12 mouse cellular contexts compared by ENCODE assay signal in the genomic region with DNA sequence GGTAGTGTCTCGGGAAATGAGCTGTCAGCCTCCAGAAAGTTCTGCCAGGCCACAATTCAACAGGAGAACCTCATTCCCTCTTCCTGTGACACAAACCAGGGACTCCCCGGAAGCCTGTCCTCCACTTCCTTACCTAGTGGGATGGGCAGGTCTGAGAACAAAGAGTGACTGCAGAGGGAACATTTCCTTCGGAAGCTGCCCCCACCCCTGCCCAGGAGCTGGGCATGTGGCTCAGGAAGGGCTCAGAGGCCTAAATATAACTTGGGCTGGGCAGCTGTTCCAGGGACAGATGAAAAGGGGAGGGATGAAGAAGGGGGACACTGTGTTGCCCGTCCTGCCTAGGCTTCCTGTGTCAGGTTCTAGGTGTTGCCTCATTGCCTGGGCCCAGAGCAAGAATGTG. TPM values are rescaled to one million over a fixed set of nuclear protein-coding genes. Genes with fewer than 3 reads are reported as not detected.
DNase-seq lines count a peak whose midpoint lies in the region; ATAC-seq and TF ChIP-seq lines count a peak whose summit lies in the region.
"Had no signal": no experiment of that assay in that cellular context is flagged by ENCODE, and none has a peak within 500 bp of the region (broad histone marks: within the 10 kb centered on the region; RNA-seq: fewer than 3 reads in every experiment).

No protein-coding gene starts in this region.

- peaks cover 8% of the 10 kb centered on the region; the same call in 1 of the 2 replicates for H3K4me1 ChIP-seq in intestine, postnatal 0 days (replicated peaks; ENCODE audit: control insufficient read depth, insufficient read depth, low read length)
- H3K4me1 ChIP-seq in intestine, embryonic 15.5 days (replicated peaks), result peaks cover 4% of the 10 kb centered on the region
- H3K4me1 ChIP-seq in heart, embryonic 12.5 days (replicated peaks), result peaks cover 26% of the 10 kb centered on the region
- no peaks in the 10 kb centered on the region; the same call in 1 of the 2 replicates for H3K4me1 ChIP-seq in midbrain, postnatal 0 days (ENCODE audit: insufficient read depth, low read length)

- H3K9ac ChIP-seq in intestine, postnatal 0 days (ENCODE audit: low read depth, low read length), result no peak overlapping the region
- H3K9ac ChIP-seq in intestine, embryonic 15.5 days, result no peak overlapping the region
- 0 out of 2 replicates have a peak overlapping the region, but pooled peaks have one; percentile 6 for H3K9ac ChIP-seq in heart, embryonic 12.5 days
- no peak overlapping the region for H3K9ac ChIP-seq in midbrain, postnatal 0 days (replicated peaks; ENCODE audit: low read length, poor library complexity, severe bottlenecking)
- H3K9ac ChIP-seq: midbrain, embryonic 12.5 days had no signal

- H3K4me2 ChIP-seq in intestine, postnatal 0 days (replicated peaks; ENCODE audit: low read depth), result no peak overlapping the region
- no peak overlapping the region for H3K4me2 ChIP-seq in intestine, embryonic 15.5 days (replicated peaks)
- no peak overlapping the region for H3K4me2 ChIP-seq in heart, embryonic 12.5 days
- no peak overlapping the region for H3K4me2 ChIP-seq in midbrain, postnatal 0 days (ENCODE audit: low read depth, low read length, poor library complexity, severe bottlenecking)
- H3K4me2 ChIP-seq: midbrain, embryonic 12.5 days had no signal

- ATAC-seq in intestine, postnatal 0 days, result no peak
- ATAC-seq in intestine, embryonic 15.5 days, result no peak
- ATAC-seq in heart, embryonic 12.5 days (ENCODE audit: insufficient number of reproducible peaks, low FRiP score), result no peak
- ATAC-seq in midbrain, postnatal 0 days (ENCODE audit: low FRiP score), result no peak
- ATAC-seq: hindbrain, embryonic 16.5 days had no signal

- no peak for TF ChIP-seq CTCF in intestine, postnatal 0 days (IDR thresholded peaks at IDR 0.05; ENCODE audit: low read depth)
- TF ChIP-seq CTCF in midbrain, postnatal 0 days (IDR thresholded peaks at IDR 0.05), result no peak

- no peak overlapping the region for H3K4me3 ChIP-seq in intestine, postnatal 0 days (ENCODE audit: low read depth, low read length)
- H3K4me3 ChIP-seq in intestine, embryonic 15.5 days (replicated peaks), result no peak overlapping the region
- H3K4me3 ChIP-seq in heart, embryonic 12.5 days, result no peak overlapping the region
- H3K4me3 ChIP-seq in midbrain, postnatal 0 days (ENCODE audit: low read depth, low read length), result no peak overlapping the region
- H3K4me3 ChIP-seq: midbrain, embryonic 12.5 days had no signal

- DNase-seq in kidney, postnatal 10 days, result peak; percentile 52
- peak; percentile 82 for DNase-seq in skeletal muscle tissue, adult 2 months (ENCODE audit: low read depth, low spot score)
- no peak for DNase-seq in layer of hippocampus, postnatal 10 days (ENCODE audit: low spot score in 2 of 2)
- no peak for DNase-seq in midbrain, postnatal 0 days (ENCODE audit: low spot score)
- DNase-seq in urinary bladder, postnatal 14 days (ENCODE audit: low spot score), result no peak
- DNase-seq: cerebellum, adult 9-11 months; thymus, adult 18-20 months had no signal

- no peaks in the 10 kb centered on the region for H3K36me3 ChIP-seq in intestine, postnatal 0 days (ENCODE audit: control insufficient read depth, insufficient read depth)
- no peaks in the 10 kb centered on the region for H3K36me3 ChIP-seq in intestine, embryonic 15.5 days
- H3K36me3 ChIP-seq in heart, embryonic 12.5 days, result no peaks in the 10 kb centered on the region
- H3K36me3 ChIP-seq in midbrain, postnatal 0 days (ENCODE audit: insufficient read depth, low read length), result no peaks in the 10 kb centered on the region
- H3K36me3 ChIP-seq: midbrain, embryonic 12.5 days had no signal

- H3K27ac ChIP-seq in intestine, postnatal 0 days (ENCODE audit: low read depth, low read length), result 0 out of 2 replicates have a peak overlapping the region, but pooled peaks have one; percentile 2
- H3K27ac ChIP-seq in intestine, embryonic 15.5 days, result no peak overlapping the region; the same call in 1 of the 2 replicates
- peak overlapping the region; percentile 20 for H3K27ac ChIP-seq in heart, embryonic 12.5 days (ENCODE audit: poor library complexity, severe bottlenecking)
- H3K27ac ChIP-seq in midbrain, postnatal 0 days (ENCODE audit: low read depth, low read length), result no peak overlapping the region
- H3K27ac ChIP-seq: midbrain, embryonic 12.5 days had no signal

- H3K27me3 ChIP-seq in intestine, postnatal 0 days (replicated peaks; ENCODE audit: control insufficient read depth, insufficient read depth, low read length), result no peaks in the 10 kb centered on the region
- H3K27me3 ChIP-seq in intestine, embryonic 15.5 days (replicated peaks), result no peaks in the 10 kb centered on the region
- H3K27me3 ChIP-seq in heart, embryonic 12.5 days (replicated peaks), result no peaks in the 10 kb centered on the region
- H3K27me3 ChIP-seq in midbrain, postnatal 0 days (ENCODE audit: insufficient read depth, low read length), result no peaks in the 10 kb centered on the region
- H3K27me3 ChIP-seq: midbrain, embryonic 12.5 days had no signal

- WGBS in intestine, postnatal 0 days, result 43% methylated on average over 4 of the region's 4 CpGs
- WGBS in intestine, embryonic 15.5 days, result 49% methylated on average over 4 of the region's 4 CpGs
- 31% methylated on average over 4 of the region's 4 CpGs for WGBS in heart, embryonic 12.5 days
- 83% methylated on average over 4 of the region's 4 CpGs for WGBS in midbrain, postnatal 0 days

- H3K9me3 ChIP-seq in intestine, postnatal 0 days (ENCODE audit: control insufficient read depth), result no peaks in the 10 kb centered on the region
- no peaks in the 10 kb centered on the region for H3K9me3 ChIP-seq in intestine, embryonic 15.5 days
- H3K9me3 ChIP-seq in heart, embryonic 12.5 days (replicated peaks), result no peaks in the 10 kb centered on the region
- H3K9me3 ChIP-seq in midbrain, postnatal 0 days (ENCODE audit: low read length), result no peaks in the 10 kb centered on the region
- H3K9me3 ChIP-seq: midbrain, embryonic 12.5 days had no signal

RNA-seq across cellular contexts. Expression of a gene that starts 2.5 kb away (rescaled TPM):
- polyA plus RNA-seq in intestine, postnatal 0 days (2015; fragmentation: Nextera tagmentation; extraction: Ambion mirVana), result 1.3 and 1.4 TPM in 2 replicates
- polyA plus RNA-seq in intestine, embryonic 15.5 days (2015; fragmentation: Nextera tagmentation; extraction: Ambion mirVana), result 2.7 and 3.2 TPM in 2 replicates
- polyA plus RNA-seq in heart, embryonic 12.5 days (2016; fragmentation: Nextera tagmentation; extraction: Ambion mirVana), result 3.3 and 3.5 TPM in 2 replicates
- 1 to 10 TPM; 1.1 to 1.5 TPM for total RNA-seq in layer of hippocampus, postnatal 10 days (2021)
- 3.2 and 3.4 TPM in 2 replicates for total RNA-seq in midbrain, postnatal 0 days (2014; rRNA removed)
- 1.5 and 1.9 TPM in 2 replicates for polyA plus RNA-seq in midbrain, postnatal 0 days (2015; fragmentation: Nextera tagmentation; extraction: Ambion mirVana)

RNA-seq across cellular contexts. Expression of a gene that starts 14.9 kb away (rescaled TPM):
- 42.7 and 43.1 TPM in 2 replicates for polyA plus RNA-seq in intestine, postnatal 0 days (2015; fragmentation: Nextera tagmentation; extraction: Ambion mirVana)
- polyA plus RNA-seq in intestine, embryonic 15.5 days (2015; fragmentation: Nextera tagmentation; extraction: Ambion mirVana), result 36.0 and 39.0 TPM in 2 replicates
- polyA plus RNA-seq in heart, embryonic 12.5 days (2016; fragmentation: Nextera tagmentation; extraction: Ambion mirVana), result 35.3 and 35.9 TPM in 2 replicates
- total RNA-seq in layer of hippocampus, postnatal 10 days (2021), result 1 to 10 TPM; 4.5 TPM
- 9.3 and 10.5 TPM in 2 replicates for total RNA-seq in midbrain, postnatal 0 days (2014; rRNA removed)
- polyA plus RNA-seq in midbrain, postnatal 0 days (2015; fragmentation: Nextera tagmentation; extraction: Ambion mirVana), result 6.9 and 7.3 TPM in 2 replicates

RNA-seq across cellular contexts. Expression of a gene that starts 21.4 kb away (rescaled TPM):
- 0.10 and 0.24 TPM in 2 replicates for polyA plus RNA-seq in intestine, postnatal 0 days (2015; fragmentation: Nextera tagmentation; extraction: Ambion mirVana)
- 0.35 and 0.54 TPM in 2 replicates for polyA plus RNA-seq in intestine, embryonic 15.5 days (2015; fragmentation: Nextera tagmentation; extraction: Ambion mirVana)
- polyA plus RNA-seq in heart, embryonic 12.5 days (2016; fragmentation: Nextera tagmentation; extraction: Ambion mirVana), result 0.31 and 0.39 TPM in 2 replicates
- under 1 TPM; 0.11 to 0.23 TPM for total RNA-seq in layer of hippocampus, postnatal 10 days (2021)
- 0.66 and 1.8 TPM in 2 replicates for total RNA-seq in midbrain, postnatal 0 days (2014; rRNA removed)
- 0.88 and 1.0 TPM in 2 replicates for polyA plus RNA-seq in midbrain, postnatal 0 days (2015; fragmentation: Nextera tagmentation; extraction: Ambion mirVana)

RNA-seq across cellular contexts. Expression of a gene that starts 28.1 kb away (rescaled TPM):
- polyA plus RNA-seq in intestine, postnatal 0 days (2015; fragmentation: Nextera tagmentation; extraction: Ambion mirVana), result 22.8 and 24.0 TPM in 2 replicates
- polyA plus RNA-seq in intestine, embryonic 15.5 days (2015; fragmentation: Nextera tagmentation; extraction: Ambion mirVana), result 25.7 and 27.0 TPM in 2 replicates
- 22.8 and 23.3 TPM in 2 replicates for polyA plus RNA-seq in heart, embryonic 12.5 days (2016; fragmentation: Nextera tagmentation; extraction: Ambion mirVana)
- 1 to 10 TPM; 3.6 to 3.8 TPM for total RNA-seq in layer of hippocampus, postnatal 10 days (2021)
- 5.0 and 5.7 TPM in 2 replicates for total RNA-seq in midbrain, postnatal 0 days (2014; rRNA removed)
- polyA plus RNA-seq in midbrain, postnatal 0 days (2015; fragmentation: Nextera tagmentation; extraction: Ambion mirVana), result 4.0 and 4.3 TPM in 2 replicates

RNA-seq across cellular contexts. Expression of a gene that starts 51.4 kb away (rescaled TPM):
- 45.8 and 48.7 TPM in 2 replicates for polyA plus RNA-seq in intestine, postnatal 0 days (2015; fragmentation: Nextera tagmentation; extraction: Ambion mirVana)
- 64.5 and 65.0 TPM in 2 replicates for polyA plus RNA-seq in intestine, embryonic 15.5 days (2015; fragmentation: Nextera tagmentation; extraction: Ambion mirVana)
- polyA plus RNA-seq in heart, embryonic 12.5 days (2016; fragmentation: Nextera tagmentation; extraction: Ambion mirVana), result 59.5 and 63.4 TPM in 2 replicates
- total RNA-seq in layer of hippocampus, postnatal 10 days (2021), result 100 to 1,000 TPM; 468 to 470 TPM
- 239 and 286 TPM in 2 replicates for total RNA-seq in midbrain, postnatal 0 days (2014; rRNA removed)
- 275 and 319 TPM in 2 replicates for polyA plus RNA-seq in midbrain, postnatal 0 days (2015; fragmentation: Nextera tagmentation; extraction: Ambion mirVana)

Comparison
In these comparisons a context has a peak if more than half of its experiments do, and no peak if none do; other contexts are left out.
1. H3K27ac ChIP-seq: peak in intestine, postnatal 0 days (single experiment) and heart, embryonic 12.5 days (single experiment); none in intestine, embryonic 15.5 days (single experiment) and midbrain, postnatal 0 days (single experiment).
2. DNase-seq: peak in kidney, postnatal 10 days (single experiment) and skeletal muscle tissue, adult 2 months (single experiment); none in layer of hippocampus, postnatal 10 days (0 of 2), midbrain, postnatal 0 days (single experiment) and urinary bladder, postnatal 14 days (single experiment).